Mouse (Mus musculus) CD8-positive naive resting alpha-beta T cell, adult 2 months (primary cell): ENCODE results near the gene Casc4.
"Not testable (repeated sequence)": the region's sequence is repeated elsewhere in the genome, so short reads cannot be mapped to it uniquely, and the experiment has no call there.

ENCODE experiments used
- DNase-seq, 2 experiments: peaks; one replicate each; pipeline ENCODE4 v3.0.0; 2022; ENCODE audit warnings: low read depth in 2 of 2, low spot score in 2 of 2

Casc4 gene

GRCm38 (mm10) chr2:121909975-121910374 lies 43.2 kb downstream of the Casc4 start:
- no peak for DNase-seq

GRCm38 (mm10) chr2:121916047-121916970 lies 49.5 kb downstream of the Casc4 start:
- DNase-seq: no peak

GRCm38 (mm10) chr2:121937624-121938023 lies 70.9 kb downstream of the Casc4 start:
- DNase-seq: not testable (repeated sequence)

GRCm38 (mm10) chr2:121943364-121943763 lies 76.6 kb downstream of the Casc4 start:
- DNase-seq: no peak

- peak in 1 of 2 experiments; percentile 2 for DNase-seq
Observed at GRCm38 (mm10) chr2:121954971-121955656, 88.3 kb downstream of the Casc4 start.

- peak; percentile 93 to 95 for DNase-seq
Observed at GRCm38 (mm10) chr2:121955765-121956223, 89.0 kb downstream of the Casc4 start, which contains the start of the genes Ctdspl2 and Mageb3. Gene Ctdspl2, plus strand, starts transcription at chr2:121956001. Gene Mageb3, minus strand, starts transcription at chr2:121956092.

- peak; percentile 90 to 94 for DNase-seq
Observed at GRCm38 (mm10) chr2:121956224-121957018, 89.7 kb downstream of the Casc4 start.

GRCm38 (mm10) chr2:121957216-121957792 lies 90.5 kb downstream of the Casc4 start:
- DNase-seq: peak in 1 of 2 experiments; percentile 2
